Mouse (Mus musculus): ENCODE results near the gene Mad1l1. TPM values are rescaled to one million over a fixed set of nuclear protein-coding genes. Genes with fewer than 3 reads are reported as not detected.

Mad1l1 gene
- total and polyA plus RNA-seq, 2 experiments = 6.7 to 14.4 TPM

DNA sequence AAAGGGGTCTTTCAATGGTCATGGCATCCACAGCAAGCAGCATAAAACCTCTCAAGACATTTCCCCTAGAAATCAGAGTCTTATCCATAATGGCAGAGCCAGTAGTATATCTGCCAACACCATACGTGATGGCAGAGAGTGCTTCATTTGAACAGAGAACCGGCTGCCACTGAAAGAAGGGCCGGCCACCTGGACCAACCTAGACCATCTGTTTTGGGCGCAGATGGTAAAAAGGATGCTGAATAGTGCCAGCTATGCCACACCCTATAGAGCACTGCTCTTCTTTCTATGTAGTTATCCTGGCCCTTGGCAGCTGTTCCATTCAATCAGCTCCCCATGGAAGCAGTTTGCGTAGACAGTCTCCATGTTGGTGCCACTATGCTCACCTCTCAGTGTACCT, 222.6 kb downstream of the Mad1l1 start:
- no peak overlapping the region for H3K4me3 ChIP-seq (ENCODE audit: insufficient read depth, low read depth, low read length)
- no peak for DNase-seq (ENCODE audit: extremely low read depth, low read depth, low spot score)
- over 99% methylated on average over 5 of the region's 5 CpGs for WGBS
- H3K9ac ChIP-seq (ENCODE audit: low read depth, low read length) = no peak overlapping the region
- TF ChIP-seq POLR2A (IDR thresholded peaks at IDR 0.05; ENCODE audit: extremely low read depth, insufficient read depth, low read length) (no peak), CTCF (IDR thresholded peaks at IDR 0.05; ENCODE audit: low read depth, low read length) (no peak)
- H3K27me3 ChIP-seq (ENCODE audit: control insufficient read depth, insufficient read depth, low read length) = no peaks in the 10 kb centered on the region
- no peak overlapping the region for H3K27ac ChIP-seq (replicated peaks; ENCODE audit: insufficient read depth, low read depth, low read length)
- H3K36me3 ChIP-seq (ENCODE audit: control insufficient read depth, insufficient read depth, low read length) = 0 out of 2 replicates have a peak, but pooled peaks cover 3% of the 10 kb centered on the region
- no peaks in the 10 kb centered on the region for H3K79me2 ChIP-seq (ENCODE audit: control insufficient read depth, insufficient read depth, low read length)
- H3K4me1 ChIP-seq (ENCODE audit: control insufficient read depth, insufficient read depth, low read length) = peaks cover 5% of the 10 kb centered on the region

- WGBS = 92% methylated on average over 2 of the region's 2 CpGs
- peaks cover 3% of the 10 kb centered on the region; the same call in 1 of the 2 replicates for H3K36me3 ChIP-seq (ENCODE audit: control insufficient read depth, insufficient read depth, low read length)
- DNase-seq (ENCODE audit: extremely low read depth, low read depth, low spot score) = no peak
- H3K27ac ChIP-seq (replicated peaks; ENCODE audit: insufficient read depth, low read depth, low read length) = no peak overlapping the region
- TF ChIP-seq POLR2A (IDR thresholded peaks at IDR 0.05; ENCODE audit: extremely low read depth, insufficient read depth, low read length) = no peak
- no peak for TF ChIP-seq CTCF (IDR thresholded peaks at IDR 0.05; ENCODE audit: low read depth, low read length)
- H3K27me3 ChIP-seq (ENCODE audit: control insufficient read depth, insufficient read depth, low read length) = no peaks in the 10 kb centered on the region
- no peak overlapping the region for H3K9ac ChIP-seq (ENCODE audit: low read depth, low read length)
- no peak overlapping the region for H3K4me3 ChIP-seq (ENCODE audit: insufficient read depth, low read depth, low read length)
- no peaks in the 10 kb centered on the region for H3K79me2 ChIP-seq (ENCODE audit: control insufficient read depth, insufficient read depth, low read length)
- H3K4me1 ChIP-seq (ENCODE audit: control insufficient read depth, insufficient read depth, low read length) = no peaks in the 10 kb centered on the region
Measured at GRCm38 (mm10) chr5:140095203-140095602, 226.1 kb downstream of the Mad1l1 start.

GRCm38 (mm10) chr5:140093489-140093888, 227.9 kb downstream of the Mad1l1 start:
- Histone ChIP-seq H3K27me3 (ENCODE audit: control insufficient read depth, insufficient read depth, low read length) (no peaks in the 10 kb centered on the region), H3K9ac (ENCODE audit: low read depth, low read length) (no peak overlapping the region), H3K4me1 (ENCODE audit: control insufficient read depth, insufficient read depth, low read length) (no peaks in the 10 kb centered on the region), H3K36me3 (ENCODE audit: control insufficient read depth, insufficient read depth, low read length) (peaks cover 3% of the 10 kb centered on the region; the same call in 1 of the 2 replicates), H3K79me2 (ENCODE audit: control insufficient read depth, insufficient read depth, low read length) (no peaks in the 10 kb centered on the region), H3K27ac (replicated peaks; ENCODE audit: insufficient read depth, low read depth, low read length) (no peak overlapping the region), H3K4me3 (ENCODE audit: insufficient read depth, low read depth, low read length) (no peak overlapping the region)
- WGBS = 95% methylated on average over 8 of the region's 8 CpGs
- no peak for DNase-seq (ENCODE audit: extremely low read depth, low read depth, low spot score)
- TF ChIP-seq CTCF (IDR thresholded peaks at IDR 0.05; ENCODE audit: low read depth, low read length) (no peak), POLR2A (IDR thresholded peaks at IDR 0.05; ENCODE audit: extremely low read depth, insufficient read depth, low read length) (no peak)

DNA sequence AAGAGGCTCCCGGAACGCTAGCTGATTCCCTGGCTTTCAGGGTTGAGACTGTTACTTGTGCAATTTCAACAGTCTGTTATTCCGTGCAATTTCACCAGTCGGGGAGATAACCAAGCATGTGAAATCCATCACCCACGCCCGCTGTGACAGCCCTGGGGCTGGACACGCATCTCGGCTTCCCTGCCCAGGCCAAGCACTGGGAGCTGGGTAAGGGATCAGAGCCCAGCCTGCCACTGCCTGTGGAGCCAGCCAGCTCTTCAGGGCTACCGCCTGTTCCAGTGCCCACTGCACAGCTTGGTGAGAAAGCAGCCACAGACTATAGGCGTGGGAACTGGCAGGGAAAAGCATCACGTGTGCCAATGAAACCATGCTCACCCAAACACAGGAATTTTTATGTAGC, 229.8 kb downstream of the Mad1l1 start:
- 96% methylated on average over 11 of the region's 11 CpGs for WGBS
- no peak for DNase-seq (ENCODE audit: extremely low read depth, low read depth, low spot score)
- no peaks in the 10 kb centered on the region for H3K4me1 ChIP-seq (ENCODE audit: control insufficient read depth, insufficient read depth, low read length)
- no peaks in the 10 kb centered on the region for H3K27me3 ChIP-seq (ENCODE audit: control insufficient read depth, insufficient read depth, low read length)
- H3K79me2 ChIP-seq (ENCODE audit: control insufficient read depth, insufficient read depth, low read length) = no peaks in the 10 kb centered on the region
- H3K9ac ChIP-seq (ENCODE audit: low read depth, low read length) = no peak overlapping the region
- H3K36me3 ChIP-seq (ENCODE audit: control insufficient read depth, insufficient read depth, low read length) = peaks cover 5% of the 10 kb centered on the region
- H3K27ac ChIP-seq (replicated peaks; ENCODE audit: insufficient read depth, low read depth, low read length) = no peak overlapping the region
- TF ChIP-seq CTCF (IDR thresholded peaks at IDR 0.05; ENCODE audit: low read depth, low read length) = no peak
- TF ChIP-seq POLR2A (IDR thresholded peaks at IDR 0.05; ENCODE audit: extremely low read depth, insufficient read depth, low read length) = no peak
- H3K4me3 ChIP-seq (ENCODE audit: insufficient read depth, low read depth, low read length) = no peak overlapping the region

- DNase-seq (ENCODE audit: extremely low read depth, low read depth, low spot score) = no peak
- H3K4me3 ChIP-seq (ENCODE audit: insufficient read depth, low read depth, low read length) = no peak overlapping the region
- H3K4me1 ChIP-seq (ENCODE audit: control insufficient read depth, insufficient read depth, low read length) = no peaks in the 10 kb centered on the region
- H3K9ac ChIP-seq (ENCODE audit: low read depth, low read length) = no peak overlapping the region
- no peak for TF ChIP-seq POLR2A (IDR thresholded peaks at IDR 0.05; ENCODE audit: extremely low read depth, insufficient read depth, low read length)
- TF ChIP-seq CTCF (IDR thresholded peaks at IDR 0.05; ENCODE audit: low read depth, low read length) = no peak
- no peaks in the 10 kb centered on the region for H3K79me2 ChIP-seq (ENCODE audit: control insufficient read depth, insufficient read depth, low read length)
- peaks cover 7% of the 10 kb centered on the region for H3K36me3 ChIP-seq (ENCODE audit: control insufficient read depth, insufficient read depth, low read length)
- no peak overlapping the region for H3K27ac ChIP-seq (replicated peaks; ENCODE audit: insufficient read depth, low read depth, low read length)
- no peaks in the 10 kb centered on the region for H3K27me3 ChIP-seq (ENCODE audit: control insufficient read depth, insufficient read depth, low read length)
Measured at GRCm38 (mm10) chr5:140089263-140089662, 232.1 kb downstream of the Mad1l1 start.

- H3K79me2 ChIP-seq (ENCODE audit: control insufficient read depth, insufficient read depth, low read length) = no peaks in the 10 kb centered on the region
- H3K27me3 ChIP-seq (ENCODE audit: control insufficient read depth, insufficient read depth, low read length) = no peaks in the 10 kb centered on the region
- H3K4me3 ChIP-seq (ENCODE audit: insufficient read depth, low read depth, low read length) = no peak overlapping the region
- no peak overlapping the region for H3K9ac ChIP-seq (ENCODE audit: low read depth, low read length)
- no peak for TF ChIP-seq CTCF (IDR thresholded peaks at IDR 0.05; ENCODE audit: low read depth, low read length)
- TF ChIP-seq POLR2A (IDR thresholded peaks at IDR 0.05; ENCODE audit: extremely low read depth, insufficient read depth, low read length) = no peak
- no peak for DNase-seq (ENCODE audit: extremely low read depth, low read depth, low spot score)
- peaks cover 4% of the 10 kb centered on the region for H3K36me3 ChIP-seq (ENCODE audit: control insufficient read depth, insufficient read depth, low read length)
- no peaks in the 10 kb centered on the region for H3K4me1 ChIP-seq (ENCODE audit: control insufficient read depth, insufficient read depth, low read length)
- no peak overlapping the region for H3K27ac ChIP-seq (replicated peaks; ENCODE audit: insufficient read depth, low read depth, low read length)
- WGBS = 96% methylated on average over 7 of the region's 7 CpGs
Measured at GRCm38 (mm10) chr5:140087242-140087641, 234.1 kb downstream of the Mad1l1 start.

Measured in liver, adult 2 months (tissue).